Mouse (Mus musculus) heart, postnatal 0 days (tissue): ENCODE results near the gene Lck.

Experiments used
- CTCF ChIP-seq: IDR thresholded peaks from 2 replicates; pipeline ENCODE4 v1.5.1; 2016; ENCODE audit warnings: antibody characterized with exemption, control low read depth, low read depth
- EP300 ChIP-seq: IDR thresholded peaks from 2 replicates; pipeline ENCODE4 v1.6.1; 2016; ENCODE audit warnings: antibody characterized with exemption, low read depth

- TF ChIP-seq CTCF (peak; percentile 45), EP300 (no peak)
Observed at GRCm38 (mm10) chr4:129576863-129577491, 3.5 kb upstream of the Lck start.
